Mouse (Mus musculus) layer of hippocampus, adult 2 months (tissue): ENCODE measurements around the gene Irx5. TPM values are rescaled to one million over a fixed set of nuclear protein-coding genes. Genes with fewer than 3 reads are reported as not detected.
A peak's percentile ranks its signal among the peaks of the same experiment; 100 is the strongest.

ENCODE experiments used
- DNase-seq, 2 experiments: peaks; one replicate each; pipeline ENCODE4 v3.0.0; 2022; ENCODE audit warnings: low spot score in 2 of 2
- H3K27ac ChIP-seq: fragments of 200-600 bp; 2 replicates; pipeline ENCODE4 v1.8.1; 2022
- H3K4me3 ChIP-seq: fragments of 200-600 bp; 2 replicates; pipeline ENCODE4 v1.8.1; 2022; ENCODE audit warnings: mild to moderate bottlenecking
- CTCF ChIP-seq: fragments of 200-600 bp; conservative IDR thresholded peaks from 2 replicates; pipeline ENCODE4 v1.8.1; 2022; ENCODE audit warnings: antibody characterized with exemption, mild to moderate bottlenecking, moderate library complexity
- long read RNA-seq, 2 experiments: library from polyadenylated mRNA; stranded (forward); transcript quantifications; one replicate each; pipeline ENCODE4 v2.0.0; 2021; ENCODE audit warnings: borderline mapping rate in 2 of 2
- total RNA-seq, 2 experiments: library from RNA; stranded (reverse); gene quantifications; 2 replicates each; pipeline ENCODE4 v1.2.3; 2021

Gene Irx5
- under 1 TPM in 1 of 2 experiments, not detected in 1; 0.18 TPM for total RNA-seq
- long read RNA-seq, experiment 1, partial matches to known transcripts, result 0 of 2 reads
- long read RNA-seq, experiment 1, other reads (novel, unspliced or antisense), result 0 of 2 reads
- long read RNA-seq, experiment 2, partial matches to known transcripts, result 0 of 2 reads
- long read RNA-seq, experiment 2, other reads (novel, unspliced or antisense), result 0 of 2 reads

DNA sequence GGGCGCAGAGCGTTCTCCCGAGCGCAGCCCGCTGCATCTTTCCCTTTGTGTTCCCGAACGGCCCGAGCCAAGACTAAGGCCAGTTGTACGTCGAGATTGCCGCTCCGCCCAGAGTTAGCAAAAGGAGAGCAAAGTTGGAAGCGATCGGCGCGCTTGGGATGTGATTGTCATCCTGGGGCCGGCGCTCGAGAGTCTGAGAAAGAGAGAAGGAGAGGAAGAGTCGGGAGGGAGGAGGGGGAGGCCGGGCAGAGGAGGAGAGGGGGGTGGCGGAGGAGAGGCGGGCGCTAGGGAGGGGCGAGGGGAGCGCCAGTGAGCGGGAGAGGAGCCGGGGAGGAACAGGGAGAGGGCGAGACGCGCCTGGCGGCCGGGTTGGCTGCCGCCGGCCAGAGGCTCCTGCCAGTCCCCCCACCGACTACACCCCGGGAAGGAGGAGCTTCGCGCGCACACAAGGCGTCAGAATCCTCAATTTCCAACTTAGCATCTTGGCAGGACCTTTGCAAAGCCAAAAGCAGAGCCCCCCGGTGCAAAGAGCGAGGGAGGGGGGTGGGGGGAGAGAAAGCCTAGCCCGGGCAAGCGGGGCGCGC, at the start of gene Irx5:
Gene Irx5 (plus strand): TSS at position 228 of the 584 bp plus-strand sequence.
- Histone ChIP-seq H3K4me3 (peak within 1 kb of the TSS; percentile 73), H3K27ac (no peak within 1 kb of the TSS)
- no peak for TF ChIP-seq CTCF
- DNase-seq, result no peak

DNA sequence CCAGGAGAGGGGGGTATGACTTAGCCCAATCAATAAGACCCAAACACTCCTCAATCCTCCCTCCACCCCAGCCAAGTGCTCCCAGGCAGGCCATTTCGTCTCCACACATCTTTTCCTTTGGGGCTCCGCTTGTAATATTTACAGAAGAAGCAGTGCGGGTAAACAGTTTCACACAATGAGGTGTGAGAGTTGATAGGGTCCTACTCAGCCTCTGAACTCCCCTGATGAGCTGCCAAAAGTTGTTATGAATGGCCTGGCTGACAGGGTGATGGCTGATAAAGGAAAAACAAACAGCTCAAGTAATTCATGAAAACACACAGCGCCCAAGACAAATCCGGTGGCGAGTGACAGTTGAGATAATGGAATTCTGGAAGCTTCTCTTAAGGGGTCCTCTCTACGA, 45.2 kb upstream of the Irx5 start:
- Histone ChIP-seq H3K4me3 (no peak overlapping the region), H3K27ac (no peak overlapping the region)
- no peak for TF ChIP-seq CTCF
- DNase-seq, result no peak

DNA sequence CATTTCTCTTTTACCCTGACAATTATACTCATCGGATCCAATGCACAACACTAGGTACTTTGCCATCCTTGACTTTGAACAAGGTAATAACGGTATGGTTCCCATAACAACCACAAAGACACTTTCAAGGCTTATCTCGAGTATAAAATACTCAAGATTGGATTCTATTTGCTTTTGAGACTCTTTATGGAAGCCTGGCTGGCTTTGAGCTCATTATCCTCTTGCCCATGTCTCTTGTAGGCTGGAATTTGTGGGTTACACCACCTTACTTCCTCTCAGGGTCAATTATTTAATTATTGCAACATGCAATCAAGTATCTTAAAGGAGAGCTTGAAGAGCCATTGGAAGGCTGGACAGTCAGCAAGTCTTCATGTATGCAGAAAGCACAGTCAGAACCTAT, 43.7 kb upstream of the Irx5 start:
- Histone ChIP-seq H3K27ac (no peak overlapping the region), H3K4me3 (no peak overlapping the region)
- TF ChIP-seq CTCF, result no peak
- DNase-seq, result no peak

- H3K4me3 ChIP-seq, result no peak overlapping the region
- H3K27ac ChIP-seq, result no peak overlapping the region
- TF ChIP-seq CTCF, result no peak
- no peak for DNase-seq
These were observed 33.7 kb upstream of the Irx5 start for GRCm38 (mm10) chr8:92323751-92324150.

DNA sequence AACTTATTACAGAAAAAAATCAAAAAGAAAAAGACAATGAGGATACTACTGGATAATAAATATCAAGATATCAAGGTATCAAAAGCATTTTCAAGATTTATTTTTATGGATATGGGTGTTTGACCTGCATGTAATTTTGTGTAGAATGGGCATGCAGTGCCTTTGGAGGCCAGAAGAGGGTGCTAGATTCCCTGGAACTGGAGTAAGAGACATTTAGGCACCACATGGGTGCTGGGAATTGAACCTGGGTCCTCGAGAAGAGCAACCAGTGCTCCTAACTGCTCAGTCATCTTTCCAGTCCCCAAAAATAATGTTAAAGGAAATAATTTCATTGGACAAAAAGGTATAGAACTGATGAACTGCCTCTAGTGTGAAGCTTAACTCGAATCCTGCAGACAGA, 30.2 kb upstream of the Irx5 start:
- no peak overlapping the region for H3K4me3 ChIP-seq
- H3K27ac ChIP-seq, result no peak overlapping the region
- no peak for DNase-seq
- peak; percentile 59 for TF ChIP-seq CTCF

DNA sequence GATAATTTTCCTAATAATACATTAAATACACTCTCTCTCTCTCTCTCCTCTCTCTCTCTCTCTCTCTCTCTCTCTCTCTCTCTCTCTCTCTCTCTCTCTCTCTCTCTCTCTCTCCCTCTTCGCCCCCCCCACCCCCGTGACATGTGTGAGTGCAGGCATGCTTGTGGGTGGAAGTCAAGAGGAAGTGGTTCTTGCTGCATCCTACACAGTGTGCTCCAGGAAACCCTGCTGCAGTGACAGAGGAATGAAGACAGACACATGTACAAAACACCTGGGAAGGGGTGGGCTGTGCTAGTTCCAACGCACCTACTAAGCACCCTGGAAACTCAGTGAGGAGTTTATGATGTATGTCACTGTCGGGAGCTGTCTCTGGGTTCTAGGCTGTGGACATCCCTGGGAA, 28.2 kb upstream of the Irx5 start:
- Histone ChIP-seq H3K4me3 (no peak overlapping the region), H3K27ac (no peak overlapping the region)
- TF ChIP-seq CTCF, result no peak
- no peak for DNase-seq

DNA sequence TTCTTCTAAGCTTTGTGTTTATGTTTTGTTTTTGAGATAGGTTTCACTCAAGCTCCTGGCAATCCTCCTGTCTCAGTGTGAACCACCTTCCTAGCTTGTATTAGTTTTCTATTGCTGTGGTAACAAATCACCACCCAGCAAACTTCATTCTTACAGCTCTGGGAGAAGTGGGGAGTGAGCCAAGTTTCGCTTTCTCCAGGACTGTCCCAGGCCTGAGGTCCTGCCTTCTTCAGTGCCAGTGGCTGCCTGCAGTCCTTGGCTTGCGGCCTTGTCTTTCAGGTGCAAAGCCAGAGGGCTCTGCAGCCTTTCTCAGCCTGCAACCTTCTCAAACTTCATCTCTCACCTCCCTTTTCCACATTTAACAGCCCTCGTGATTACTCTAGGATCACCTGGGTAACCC, 25.6 kb upstream of the Irx5 start:
- no peak overlapping the region for H3K27ac ChIP-seq
- no peak overlapping the region for H3K4me3 ChIP-seq
- no peak for DNase-seq
- TF ChIP-seq CTCF, result no peak

GRCm38 (mm10) chr8:92333406-92333805, 24.0 kb upstream of the Irx5 start:
- TF ChIP-seq CTCF, result no peak
- Histone ChIP-seq H3K4me3 (no peak overlapping the region), H3K27ac (no peak overlapping the region)
- DNase-seq, result no peak

DNA sequence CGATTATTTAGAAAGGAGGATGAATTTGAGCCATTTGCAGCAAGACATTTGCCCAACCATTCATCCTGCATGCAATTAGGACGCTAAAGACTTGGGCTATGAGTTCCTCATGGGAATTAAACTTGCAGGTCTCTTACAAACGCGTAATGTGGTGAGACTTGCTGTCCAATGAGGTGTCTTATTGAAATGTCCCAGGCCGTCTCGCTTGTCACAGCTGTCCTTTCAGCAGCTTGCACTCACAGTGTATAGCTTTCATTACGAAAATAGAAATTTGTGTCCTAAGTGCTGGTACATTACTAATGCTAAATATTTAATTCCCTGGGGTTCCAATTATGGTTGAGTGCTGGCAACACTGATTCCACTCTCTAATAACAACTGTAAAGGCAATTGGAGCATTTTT, 22.3 kb upstream of the Irx5 start:
- no peak for TF ChIP-seq CTCF
- Histone ChIP-seq H3K27ac (no peak overlapping the region), H3K4me3 (no peak overlapping the region)
- no peak for DNase-seq

GRCm38 (mm10) chr8:92336041-92336440, 21.4 kb upstream of the Irx5 start:
- DNase-seq, result no peak
- no peak for TF ChIP-seq CTCF
- H3K27ac ChIP-seq, result no peak overlapping the region
- no peak overlapping the region for H3K4me3 ChIP-seq

DNA sequence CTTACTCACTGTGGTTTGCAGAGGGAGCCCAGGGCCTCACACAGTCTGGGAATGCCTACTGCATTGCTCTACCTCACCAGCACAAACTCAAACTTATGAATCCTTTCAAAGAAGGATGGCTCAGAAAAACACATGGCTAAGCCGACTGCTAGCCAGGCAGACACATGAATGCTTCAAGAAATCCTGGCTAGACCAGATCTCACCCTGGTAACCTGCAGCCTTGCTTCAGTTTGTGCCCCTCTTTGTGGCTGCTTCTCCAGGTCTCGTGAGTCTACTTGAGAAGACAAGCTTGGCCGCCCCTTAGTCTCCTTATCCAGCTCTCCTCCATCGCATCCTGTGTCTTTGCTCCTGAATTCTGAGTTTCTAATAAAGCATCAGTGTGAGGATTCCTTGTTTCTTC, 13.9 kb upstream of the Irx5 start:
- no peak overlapping the region for H3K27ac ChIP-seq
- no peak for DNase-seq
- no peak overlapping the region for H3K4me3 ChIP-seq
- no peak for TF ChIP-seq CTCF

GRCm38 (mm10) chr8:92349898-92350486, 7.4 kb upstream of the Irx5 start:
- H3K27ac ChIP-seq, result no peak overlapping the region
- DNase-seq, result no peak
- no peak overlapping the region for H3K4me3 ChIP-seq
- TF ChIP-seq CTCF, result no peak

- TF ChIP-seq CTCF, result no peak
- DNase-seq, result no peak
- H3K4me3 ChIP-seq, result no peak overlapping the region
- H3K27ac ChIP-seq, result no peak overlapping the region
These were observed 4.0 kb upstream of the Irx5 start for GRCm38 (mm10) chr8:92353405-92353804.
